Mouse (Mus musculus) neutrophil, adult 65 days (primary cell): ENCODE results near the gene Ptpn7. TPM values are rescaled to one million over a fixed set of nuclear protein-coding genes. Genes with fewer than 3 reads are reported as not detected.

Experiments
- total RNA-seq: library from RNA; stranded (reverse); gene quantifications from 2 replicates; pipeline ENCODE4 v1.2.4, GENCODE M21; 2023

Gene Ptpn7
- total RNA-seq = 52.8 and 54.5 TPM in 2 replicates

GRCm38 (mm10) chr1:135132473-135132872, at the start of gene Ptpn7:
Ptpn7 (plus strand) TSS chr1:135132700.

GRCm38 (mm10) chr1:135105124-135105523, 27.4 kb upstream of the Ptpn7 start, which contains the start of gene Lgr6:
Lgr6 (minus strand) TSS chr1:135105276.

GRCm38 (mm10) chr1:135146077-135146945, 13.8 kb downstream of the Ptpn7 start, which contains the start of gene Arl8a:
Arl8a (plus strand) TSS chr1:135146824.

GRCm38 (mm10) chr1:135167435-135167834, 34.9 kb downstream of the Ptpn7 start, which contains the start of gene Gpr37l1:
Gpr37l1 (minus strand) TSS chr1:135167681.

Other genes with a start within 250 kb of the Ptpn7 start
- gene Ppp1r12b, start 176.8 kb upstream of the Ptpn7 start, total RNA-seq = 9.3 and 13.0 TPM in 2 replicates
- 11.6 and 11.8 TPM in 2 replicates for gene Ube2t, start 170.1 kb upstream of the Ptpn7 start, total RNA-seq
- not detected in 2 replicates for gene Lgr6, start 27.4 kb upstream of the Ptpn7 start, total RNA-seq
- gene Arl8a, start 14.1 kb downstream of the Ptpn7 start, total RNA-seq = 105 and 113 TPM in 2 replicates
- gene Gpr37l1, start 35.0 kb downstream of the Ptpn7 start, total RNA-seq = not detected in 2 replicates
- gene Elf3, start 125.9 kb downstream of the Ptpn7 start, total RNA-seq = not detected in 2 replicates
- 136 and 152 TPM in 2 replicates for gene Rnpep, start 151.4 kb downstream of the Ptpn7 start, total RNA-seq
- gene Timm17a, start 181.1 kb downstream of the Ptpn7 start, total RNA-seq = 21.8 and 31.5 TPM in 2 replicates
- gene Lmod1, start 192.1 kb downstream of the Ptpn7 start, total RNA-seq = not detected in 2 replicates
- 0.63 TPM in 1 of 2 replicates, not detected in the other for gene Shisa4, start 242.5 kb downstream of the Ptpn7 start, total RNA-seq